Comparison of ENCODE assay signal across 31 mouse cellular contexts in genomic region chr7:123796096-123796495, GRCm38 (mm10).
DNase-seq lines count a peak whose midpoint lies in the region; ATAC-seq and TF ChIP-seq lines count a peak whose summit lies in the region.
"Had no signal": no experiment of that assay in that cellular context is flagged by ENCODE, and none has a peak within 500 bp of the region (broad histone marks: within the 10 kb centered on the region; RNA-seq: fewer than 3 reads in every experiment).

No protein-coding gene starts in this region.

- H3K27me3 ChIP-seq in midbrain, postnatal 0 days (ENCODE audit: insufficient read depth, low read length), result no peaks in the 10 kb centered on the region
- no peaks in the 10 kb centered on the region for H3K27me3 ChIP-seq in midbrain, embryonic 10.5 days (ENCODE audit: low read depth, poor library complexity, severe bottlenecking)
- H3K27me3 ChIP-seq: embryonic facial prominence, embryonic 15.5 days; forebrain, embryonic 13.5 days; heart, embryonic 12.5 days; hindbrain, embryonic 15.5 days; kidney, embryonic 15.5 days; liver, embryonic 13.5 days; megakaryocyte, embryonic 14.5 days; midbrain, embryonic 13.5 days; neural tube, embryonic 15.5 days; Patski had no signal

- peak; percentile 3 for DNase-seq in cerebellum, adult 11 months
- DNase-seq in midbrain, postnatal 0 days (ENCODE audit: low spot score), result peak; percentile 76
- no peak for DNase-seq in midbrain, embryonic 10.5 days (ENCODE audit: low spot score)
- DNase-seq in cerebellum, adult 9-10 months, result peak; percentile 21
- DNase-seq in cerebellum, postnatal 36 days, result peak; percentile 55 to 69
- DNase-seq in heart, postnatal 10 days, result no peak
- no peak for DNase-seq in Muller cell, postnatal 12 days (ENCODE audit: inconsistent ontology term)
- DNase-seq: adrenal gland, postnatal 14 days; gastrocnemius, postnatal 36 days; heart, adult 2 months; kidney, adult 18-20 months; kidney, postnatal 36 days; liver, embryonic 13.5 days; lung, adult 18-20 months; lung, postnatal 4 days; right cerebral cortex, adult 18-20 months; spleen, adult 18-20 months; thymus, postnatal 14 days had no signal

- ATAC-seq in cerebellum, adult (ENCODE audit: insufficient number of reproducible peaks, low FRiP score, low TSS enrichment), result no peak
- ATAC-seq in midbrain, postnatal 0 days (ENCODE audit: low FRiP score), result no peak
- ATAC-seq: forebrain, embryonic 13.5 days; lung, postnatal 0 days; midbrain, embryonic 13.5 days; Patski had no signal

- H3K9me3 ChIP-seq in midbrain, postnatal 0 days (ENCODE audit: low read length), result no peaks in the 10 kb centered on the region
- H3K9me3 ChIP-seq in midbrain, embryonic 10.5 days (replicated peaks), result no peaks in the 10 kb centered on the region
- H3K9me3 ChIP-seq: embryonic facial prominence, embryonic 10.5 days; embryonic facial prominence, embryonic 15.5 days; forebrain, embryonic 13.5 days; heart, embryonic 12.5 days; hindbrain, embryonic 15.5 days; kidney, embryonic 15.5 days; liver, embryonic 13.5 days; megakaryocyte, embryonic 14.5 days; midbrain, embryonic 13.5 days; neural tube, embryonic 15.5 days had no signal

- TF ChIP-seq CTCF in midbrain, postnatal 0 days (IDR thresholded peaks at IDR 0.05), result no peak

- no peaks in the 10 kb centered on the region for H3K4me1 ChIP-seq in midbrain, postnatal 0 days (ENCODE audit: insufficient read depth, low read length)
- H3K4me1 ChIP-seq in midbrain, embryonic 10.5 days, result no peaks in the 10 kb centered on the region
- H3K4me1 ChIP-seq: embryonic facial prominence, embryonic 10.5 days; embryonic facial prominence, embryonic 15.5 days; forebrain, embryonic 13.5 days; heart, embryonic 12.5 days; hindbrain, embryonic 15.5 days; kidney, embryonic 15.5 days; liver, embryonic 13.5 days; megakaryocyte, embryonic 14.5 days; midbrain, embryonic 13.5 days; neural tube, embryonic 15.5 days had no signal

- H3K4me2 ChIP-seq in midbrain, postnatal 0 days (ENCODE audit: low read depth, low read length, poor library complexity, severe bottlenecking), result no peak overlapping the region
- H3K4me2 ChIP-seq: embryonic facial prominence, embryonic 15.5 days; forebrain, embryonic 13.5 days; heart, embryonic 12.5 days; hindbrain, embryonic 15.5 days; kidney, embryonic 15.5 days; liver, embryonic 13.5 days; midbrain, embryonic 13.5 days; neural tube, embryonic 15.5 days had no signal

- no peaks in the 10 kb centered on the region for H3K36me3 ChIP-seq in midbrain, postnatal 0 days (ENCODE audit: insufficient read depth, low read length)
- H3K36me3 ChIP-seq in midbrain, embryonic 10.5 days, result no peaks in the 10 kb centered on the region
- H3K36me3 ChIP-seq: embryonic facial prominence, embryonic 10.5 days; embryonic facial prominence, embryonic 15.5 days; G1E; heart, embryonic 12.5 days; hindbrain, embryonic 15.5 days; kidney, embryonic 15.5 days; liver, embryonic 13.5 days; midbrain, embryonic 13.5 days; neural tube, embryonic 15.5 days had no signal

- H3K27ac ChIP-seq in midbrain, postnatal 0 days (ENCODE audit: low read depth, low read length), result no peak overlapping the region
- no peak overlapping the region for H3K27ac ChIP-seq in midbrain, embryonic 10.5 days (replicated peaks)
- H3K27ac ChIP-seq: embryonic facial prominence, embryonic 10.5 days; embryonic facial prominence, embryonic 15.5 days; forebrain, embryonic 13.5 days; heart, adult 2 months; hindbrain, embryonic 15.5 days; kidney, embryonic 15.5 days; liver, embryonic 13.5 days; midbrain, embryonic 13.5 days; neural tube, embryonic 15.5 days had no signal

- no peak overlapping the region for H3K9ac ChIP-seq in midbrain, postnatal 0 days (replicated peaks; ENCODE audit: low read length, poor library complexity, severe bottlenecking)
- H3K9ac ChIP-seq: embryonic facial prominence, embryonic 15.5 days; forebrain, embryonic 13.5 days; heart, embryonic 12.5 days; hindbrain, embryonic 15.5 days; kidney, embryonic 15.5 days; liver, embryonic 13.5 days; midbrain, embryonic 13.5 days; neural tube, embryonic 15.5 days had no signal

- no peak overlapping the region for H3K4me3 ChIP-seq in midbrain, postnatal 0 days (ENCODE audit: low read depth, low read length)
- H3K4me3 ChIP-seq in midbrain, embryonic 10.5 days, result no peak overlapping the region
- H3K4me3 ChIP-seq: embryonic facial prominence, embryonic 10.5 days; embryonic facial prominence, embryonic 15.5 days; forebrain, embryonic 13.5 days; heart, adult 2 months; heart, embryonic 12.5 days; hindbrain, embryonic 15.5 days; kidney, embryonic 15.5 days; liver, embryonic 13.5 days; megakaryocyte, embryonic 14.5 days; midbrain, embryonic 13.5 days; neural tube, embryonic 15.5 days had no signal

- intact Hi-C loops in heart, postnatal 10 days (cut with DNase I), result no loop called here

- 67% methylated on average over 3 of the region's 3 CpGs for WGBS in midbrain, postnatal 0 days
- WGBS in midbrain, embryonic 10.5 days, result 85% methylated on average over 3 of the region's 3 CpGs

Comparison
In these comparisons a context has a peak if more than half of its experiments do, and no peak if none do; other contexts are left out.
1. DNase-seq: peak in cerebellum, adult 11 months (single experiment), midbrain, postnatal 0 days (single experiment), cerebellum, adult 9-10 months (single experiment) and cerebellum, postnatal 36 days (2 of 2); none in midbrain, embryonic 10.5 days (single experiment), heart, postnatal 10 days (0 of 2) and Muller cell, postnatal 12 days (single experiment).